Mouse (Mus musculus) small intestine, adult 2 months (tissue): ENCODE data around the gene Fryl. TPM values are rescaled to one million over a fixed set of nuclear protein-coding genes. Genes with fewer than 3 reads are reported as not detected.
"Not testable (repeated sequence)": the region's sequence is repeated elsewhere in the genome, so short reads cannot be mapped to it uniquely, and the experiment has no call there.

Source experiments
- H3K27ac ChIP-seq: fragments of 200-500 bp; 2 replicates; pipeline ENCODE4 v1.5.1; 2012; ENCODE audit warnings: low read depth, low read length, control low read depth, inconsistent platforms; ENCODE audit not compliant: insufficient read depth
- H3K27me3 ChIP-seq: fragments of 200-500 bp; 2 replicates; pipeline ENCODE4 v1.6.1; 2012; ENCODE audit warnings: mild to moderate bottlenecking, moderate library complexity, low read length, inconsistent platforms; ENCODE audit not compliant: control insufficient read depth, insufficient read depth
- H3K36me3 ChIP-seq: fragments of 200-500 bp; 2 replicates; pipeline ENCODE4 v1.6.1; 2012; ENCODE audit warnings: mild to moderate bottlenecking, low read length, control low read depth, inconsistent platforms; ENCODE audit not compliant: control insufficient read depth, insufficient read depth
- H3K4me1 ChIP-seq: fragments of 200-500 bp; 2 replicates; pipeline ENCODE4 v1.6.1; 2012; ENCODE audit warnings: low read length, inconsistent platforms, mixed read lengths; ENCODE audit not compliant: control insufficient read depth, insufficient read depth, insufficient read length
- H3K4me3 ChIP-seq: fragments of 200-500 bp; 2 replicates; pipeline ENCODE4 v1.5.1; 2012; ENCODE audit warnings: low read depth, mild to moderate bottlenecking, control low read depth, inconsistent platforms, low read length, moderate library complexity
- CTCF ChIP-seq: fragments of 200-500 bp; IDR thresholded peaks from 2 replicates; pipeline ENCODE4 v1.5.1; 2012; ENCODE audit warnings: low read depth, mild to moderate bottlenecking, control low read depth, inconsistent platforms, low read length, moderate library complexity, mixed read lengths; ENCODE audit not compliant: insufficient replicate concordance, insufficient read length; ENCODE audit errors: extremely low read depth
- POLR2A ChIP-seq: fragments of 200-500 bp; IDR thresholded peaks from 2 replicates; pipeline ENCODE4 v1.6.1; 2012; ENCODE audit warnings: low read depth, mild to moderate bottlenecking, control low read depth, inconsistent platforms, low read length, moderate library complexity
- WGBS: fragments of 180-500 bp; shearing (Covaris S2); methylation state at CpG from one replicate; pipeline ENCODE4 v1.1.7; 2018; 5-methylcytosine and 5-hydroxymethylcytosine counted together
- polyA plus RNA-seq: library from polyadenylated mRNA; depleted of rRNA; stranded (reverse); fragments of >200 nt; gene quantifications from 2 replicates; pipeline ENCODE4 v1.2.3, GENCODE M21; 2012

Gene Fryl
- polyA plus RNA-seq, 1 experiment = 104 TPM

- Histone ChIP-seq H3K27me3 (peaks cover 21% of the 10 kb centered on the region), H3K27ac (no peak overlapping the region), H3K4me3 (no peak overlapping the region), H3K4me1 (0 out of 2 replicates have a peak, but pooled peaks cover 4% of the 10 kb centered on the region), H3K36me3 (no peaks in the 10 kb centered on the region)
- WGBS = 55% methylated on average over 9 of the region's 9 CpGs
- TF ChIP-seq CTCF (no peak), POLR2A (no peak)
Measured at GRCm38 (mm10) chr5:73014745-73015144, 241.7 kb downstream of the Fryl start.

GRCm38 (mm10) chr5:73013611-73014287, 242.7 kb downstream of the Fryl start:
- not testable (repeated sequence) for H3K36me3 ChIP-seq, H3K4me1 ChIP-seq, H3K27ac ChIP-seq
- Histone ChIP-seq H3K4me3 (peak overlapping the region; percentile 55), H3K27me3 (peaks cover 21% of the 10 kb centered on the region)
- WGBS = 2% methylated on average over 57 of the region's 65 CpGs

GRCm38 (mm10) chr5:73012884-73013610, 243.4 kb downstream of the Fryl start:
- 25% methylated on average over 26 of the region's 27 CpGs for WGBS
- peak overlapping the region; percentile 55; the same call in 1 of the 2 replicates for H3K4me3 ChIP-seq
- not testable (repeated sequence) for H3K36me3 ChIP-seq, H3K27ac ChIP-seq, H3K4me1 ChIP-seq
- peaks cover 25% of the 10 kb centered on the region for H3K27me3 ChIP-seq

- WGBS = 85% methylated on average over 16 of the region's 16 CpGs
- H3K27ac ChIP-seq, H3K4me1 ChIP-seq, H3K4me3 ChIP-seq, H3K36me3 ChIP-seq: not testable (repeated sequence)
- peaks cover 36% of the 10 kb centered on the region for H3K27me3 ChIP-seq
Measured at GRCm38 (mm10) chr5:73011806-73012205, 244.6 kb downstream of the Fryl start.

GRCm38 (mm10) chr5:73008230-73008629, 248.2 kb downstream of the Fryl start:
- not testable (repeated sequence) for H3K4me3 ChIP-seq, H3K4me1 ChIP-seq, H3K27ac ChIP-seq, H3K36me3 ChIP-seq
- TF ChIP-seq CTCF = peak; percentile 26; the same call in 1 of the 2 replicates
- 28% methylated on average over 8 of the region's 8 CpGs for WGBS
- peaks cover 26% of the 10 kb centered on the region for H3K27me3 ChIP-seq

GRCm38 (mm10) chr5:73007582-73007959, 248.8 kb downstream of the Fryl start:
- H3K27ac ChIP-seq = no peak overlapping the region
- H3K36me3 ChIP-seq = no peaks in the 10 kb centered on the region
- peaks cover 5% of the 10 kb centered on the region; the same call in 1 of the 2 replicates for H3K4me1 ChIP-seq
- peaks cover 22% of the 10 kb centered on the region for H3K27me3 ChIP-seq
- WGBS = 44% methylated on average over 5 of the region's 5 CpGs
- no peak for TF ChIP-seq CTCF
- TF ChIP-seq POLR2A = no peak
- H3K4me3 ChIP-seq = peak overlapping the region; percentile 60; the same call in 1 of the 2 replicates

- no peak within 1 kb of the TSS for H3K27ac ChIP-seq
- H3K36me3 ChIP-seq = no peaks in the 10 kb centered on the region
- peaks cover 21% of the 10 kb centered on the region for H3K27me3 ChIP-seq
- TF ChIP-seq POLR2A (no peak), CTCF (no peak)
- WGBS = 8% methylated on average over 65 of the region's 65 CpGs
- H3K4me1 ChIP-seq = peaks cover 5% of the 10 kb centered on the region; the same call in 1 of the 2 replicates
- H3K4me3 ChIP-seq = peak within 1 kb of the TSS; percentile 60
Measured at GRCm38 (mm10) chr5:73006784-73007581, 249.4 kb downstream of the Fryl start, which contains the start of gene Slc10a4. Slc10a4 (plus strand) TSS chr5:73006883.
